Mouse (Mus musculus) gastrocnemius, adult 8-10 months (tissue): ENCODE data around the gene Kif26b. TPM values are rescaled to one million over a fixed set of nuclear protein-coding genes. Genes with fewer than 3 reads are reported as not detected.

Experiments
- DNase-seq, 2 experiments: peaks; one replicate each; pipeline ENCODE4 v3.0.0; 2022; ENCODE audit warnings: low spot score in 2 of 2
- total RNA-seq, 4 experiments: library from RNA; stranded (reverse); gene quantifications; 2 replicates each; pipeline ENCODE4 v1.2.4; 2022

Kif26b gene
- total RNA-seq, 4 experiments from 2014 or later = 2.3 to 4.9 (median 2.6) TPM

- DNase-seq = no peak
These were observed 366.7 kb downstream of the Kif26b start for GRCm38 (mm10) chr1:178895674-178896073.

- DNase-seq = no peak
These were observed 382.0 kb downstream of the Kif26b start for GRCm38 (mm10) chr1:178910951-178911350.

- no peak for DNase-seq
These were observed 384.2 kb downstream of the Kif26b start for GRCm38 (mm10) chr1:178912936-178913716.

GRCm38 (mm10) chr1:178915056-178915455 lies 386.1 kb downstream of the Kif26b start:
- DNase-seq = no peak

GRCm38 (mm10) chr1:178917194-178917902 lies 388.4 kb downstream of the Kif26b start:
- no peak for DNase-seq

- no peak for DNase-seq
These were observed 395.7 kb downstream of the Kif26b start for GRCm38 (mm10) chr1:178924492-178925183.

- no peak for DNase-seq
These were observed 400.6 kb downstream of the Kif26b start for GRCm38 (mm10) chr1:178929531-178929930.

- DNase-seq = no peak
These were observed 405.2 kb downstream of the Kif26b start for GRCm38 (mm10) chr1:178933953-178934637.

- DNase-seq = no peak
These were observed 407.5 kb downstream of the Kif26b start for GRCm38 (mm10) chr1:178936457-178936856.

GRCm38 (mm10) chr1:178936976-178937375 lies 408.1 kb downstream of the Kif26b start:
- no peak for DNase-seq

- DNase-seq = no peak
These were observed 411.4 kb downstream of the Kif26b start for GRCm38 (mm10) chr1:178940353-178940752.

GRCm38 (mm10) chr1:178942251-178942963 lies 413.5 kb downstream of the Kif26b start:
- DNase-seq = no peak

GRCm38 (mm10) chr1:178952910-178953309 lies 424.0 kb downstream of the Kif26b start:
- no peak for DNase-seq

GRCm38 (mm10) chr1:178958641-178959040 lies 429.7 kb downstream of the Kif26b start:
- no peak for DNase-seq

- DNase-seq = peak in 1 of 2 experiments; percentile 14
These were observed 431.2 kb downstream of the Kif26b start for GRCm38 (mm10) chr1:178960015-178960559.

GRCm38 (mm10) chr1:178961661-178962060 lies 432.7 kb downstream of the Kif26b start:
- DNase-seq = no peak

GRCm38 (mm10) chr1:178972055-178972454 lies 443.1 kb downstream of the Kif26b start:
- DNase-seq = no peak

- DNase-seq = no peak
These were observed 449.8 kb downstream of the Kif26b start for GRCm38 (mm10) chr1:178978617-178979245.

- no peak for DNase-seq
These were observed 451.3 kb downstream of the Kif26b start for GRCm38 (mm10) chr1:178980185-178980584.

GRCm38 (mm10) chr1:178981641-178982040 lies 452.7 kb downstream of the Kif26b start:
- DNase-seq = no peak
